Mouse (Mus musculus) 3T3-L1 (cell line): ENCODE measurements around the gene Proca1.
"Not testable (repeated sequence)": the region's sequence is repeated elsewhere in the genome, so short reads cannot be mapped to it uniquely, and the experiment has no call there.

ENCODE experiments used
- DNase-seq: peaks from one replicate; pipeline ENCODE4 v3.0.0-alpha.2; 2015; ENCODE audit warnings: low read depth, low spot score

The Proca1 gene

GRCm38 (mm10) chr11:78182450-78182849 is 10.7 kb upstream of the Proca1 start:
- DNase-seq = no peak

DNA sequence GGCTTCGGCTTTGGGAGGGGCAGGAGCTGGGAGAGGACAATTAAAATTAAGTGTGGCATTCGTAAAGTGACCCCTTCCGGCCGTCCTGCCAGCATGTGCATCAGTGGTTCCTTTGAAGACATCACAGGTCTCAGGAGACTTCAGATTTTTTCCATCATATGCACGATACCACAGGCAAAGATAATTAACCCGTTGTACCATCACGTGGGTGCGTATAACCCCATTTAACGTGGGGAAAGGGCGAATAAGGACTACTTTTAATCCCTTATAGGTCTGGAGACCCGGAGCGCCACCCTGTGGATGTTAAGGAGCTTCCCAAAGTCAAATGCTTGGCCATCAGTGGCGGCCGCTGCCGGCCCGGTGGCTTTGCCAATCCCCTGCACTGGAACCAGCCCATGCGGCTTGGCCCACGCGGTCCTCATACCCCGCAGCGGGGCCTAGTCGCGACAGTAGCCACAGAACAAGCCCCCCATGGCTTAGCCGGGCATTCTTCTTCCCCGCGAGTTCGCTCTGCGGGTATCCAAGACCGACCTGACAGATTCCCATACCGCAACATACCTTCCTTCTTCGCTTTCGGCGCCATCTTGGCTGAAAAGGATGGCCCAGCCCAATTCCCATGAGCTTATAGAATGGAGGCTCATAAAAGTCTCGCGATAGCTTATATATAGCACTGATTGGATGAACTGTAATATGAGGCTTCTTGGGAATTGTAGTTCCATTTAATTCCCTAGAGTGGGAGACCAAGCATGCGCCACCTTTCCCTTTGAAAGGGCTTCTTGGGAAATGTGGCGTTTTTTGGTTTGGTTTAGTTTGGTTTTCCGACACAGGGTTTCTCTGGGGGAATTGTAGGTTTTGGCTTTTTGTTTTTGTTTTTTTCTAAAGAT is 10.0 kb upstream of the Proca1 start, which contains the start of gene Rpl23a:
TSS of gene Rpl23a (minus strand) at position 624 of the 884 bp plus-strand sequence.
- DNase-seq = peak; percentile 98

DNA sequence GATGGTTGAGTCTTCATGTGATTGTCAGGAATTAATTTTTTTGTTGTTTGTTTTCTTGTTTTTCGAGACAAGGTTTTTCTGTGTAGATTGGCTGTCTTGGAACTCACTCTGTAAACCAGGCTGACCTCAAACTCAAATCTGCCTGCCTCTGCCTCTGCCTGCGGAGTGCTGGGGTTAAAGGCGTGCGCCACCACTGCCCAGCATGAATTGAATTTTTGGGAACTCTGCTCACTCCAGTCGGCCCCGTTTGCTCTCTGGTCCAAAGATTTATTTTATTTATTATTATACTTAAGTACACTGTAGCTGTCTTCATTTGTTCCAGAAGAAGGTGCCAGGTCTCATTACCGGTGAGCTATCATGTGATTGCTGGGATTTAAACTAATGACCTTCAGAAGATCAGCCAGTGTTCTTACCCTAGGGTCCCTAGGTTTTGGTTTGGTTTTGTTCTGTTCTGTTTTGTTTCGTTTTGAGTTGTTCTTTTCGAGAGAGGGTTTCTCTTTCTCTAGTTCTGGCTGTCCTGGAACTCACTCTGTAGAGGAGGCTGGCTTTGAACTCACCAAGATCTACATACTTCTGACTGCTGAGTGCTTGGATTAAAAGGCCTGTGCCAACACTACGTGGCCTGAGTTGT is 9.2 kb upstream of the Proca1 start:
- no peak for DNase-seq

DNA sequence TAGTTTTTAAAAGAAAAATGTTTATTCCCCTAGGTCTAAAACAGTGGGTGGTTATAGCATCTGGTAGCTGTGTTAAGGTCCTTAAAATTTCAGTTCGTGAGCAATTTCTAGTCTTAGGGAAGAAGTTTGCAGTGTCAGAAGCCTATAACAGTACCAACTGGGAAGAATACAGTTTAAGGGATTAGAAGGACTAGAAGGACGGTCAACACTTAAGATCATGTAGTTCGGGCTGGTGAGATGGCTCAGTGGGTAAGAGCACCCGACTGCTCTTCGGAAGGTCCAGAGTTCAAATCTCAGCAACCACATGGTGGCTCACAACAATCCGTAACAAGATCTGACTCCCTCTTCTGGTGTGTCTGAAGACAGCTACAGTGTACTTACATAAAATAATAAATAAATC is 8.5 kb upstream of the Proca1 start:
- DNase-seq = not testable (repeated sequence)

DNA sequence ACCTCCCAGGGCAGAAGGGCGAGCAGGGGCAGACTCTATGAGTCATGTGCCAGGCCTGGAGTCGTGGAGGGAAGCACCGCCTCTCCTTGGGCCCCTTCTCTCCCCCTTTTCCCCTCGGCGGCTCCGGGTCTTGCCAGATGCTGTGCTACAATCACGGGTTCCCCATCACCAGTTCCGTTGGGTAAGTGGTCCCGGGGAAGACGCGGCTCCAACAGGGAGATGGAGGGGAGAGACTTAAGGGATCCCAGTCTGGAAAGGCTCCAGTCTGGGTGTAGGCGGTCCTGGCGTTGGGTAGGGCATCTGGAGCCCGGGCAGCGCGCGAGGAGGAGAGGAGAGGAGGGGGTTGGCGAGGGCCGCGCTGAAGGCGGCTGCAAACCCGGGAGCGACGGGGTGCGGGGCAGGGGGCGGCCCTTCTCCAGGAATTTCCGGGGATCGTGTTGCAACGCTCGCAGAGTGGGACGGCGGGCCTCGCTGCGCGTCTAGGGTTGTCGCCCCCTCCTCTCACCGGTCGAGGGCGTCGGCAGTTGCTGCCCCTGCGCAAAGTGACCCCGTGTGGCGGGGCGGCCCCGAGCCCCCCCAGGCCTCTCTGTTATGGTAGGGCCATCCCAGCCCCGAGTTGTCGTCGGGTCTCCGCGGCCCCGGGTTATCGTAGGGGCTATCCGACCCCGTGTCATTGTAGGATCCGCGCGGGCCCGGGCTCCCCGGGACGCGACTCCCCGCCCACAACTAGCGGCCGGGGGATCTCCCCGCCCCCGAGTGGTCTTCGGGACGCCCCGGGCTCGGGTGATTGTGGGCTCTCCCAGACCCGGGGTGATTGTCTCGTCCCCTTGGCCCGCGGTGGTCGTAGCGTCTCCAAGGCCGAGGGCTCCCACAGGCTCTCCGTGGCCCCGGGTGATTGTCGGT is 4.6 kb upstream of the Proca1 start, which contains the start of gene Rab34:
TSS of gene Rab34 (plus strand) at position 100 of the 903 bp plus-strand sequence.
- DNase-seq = peak; percentile 87

DNA sequence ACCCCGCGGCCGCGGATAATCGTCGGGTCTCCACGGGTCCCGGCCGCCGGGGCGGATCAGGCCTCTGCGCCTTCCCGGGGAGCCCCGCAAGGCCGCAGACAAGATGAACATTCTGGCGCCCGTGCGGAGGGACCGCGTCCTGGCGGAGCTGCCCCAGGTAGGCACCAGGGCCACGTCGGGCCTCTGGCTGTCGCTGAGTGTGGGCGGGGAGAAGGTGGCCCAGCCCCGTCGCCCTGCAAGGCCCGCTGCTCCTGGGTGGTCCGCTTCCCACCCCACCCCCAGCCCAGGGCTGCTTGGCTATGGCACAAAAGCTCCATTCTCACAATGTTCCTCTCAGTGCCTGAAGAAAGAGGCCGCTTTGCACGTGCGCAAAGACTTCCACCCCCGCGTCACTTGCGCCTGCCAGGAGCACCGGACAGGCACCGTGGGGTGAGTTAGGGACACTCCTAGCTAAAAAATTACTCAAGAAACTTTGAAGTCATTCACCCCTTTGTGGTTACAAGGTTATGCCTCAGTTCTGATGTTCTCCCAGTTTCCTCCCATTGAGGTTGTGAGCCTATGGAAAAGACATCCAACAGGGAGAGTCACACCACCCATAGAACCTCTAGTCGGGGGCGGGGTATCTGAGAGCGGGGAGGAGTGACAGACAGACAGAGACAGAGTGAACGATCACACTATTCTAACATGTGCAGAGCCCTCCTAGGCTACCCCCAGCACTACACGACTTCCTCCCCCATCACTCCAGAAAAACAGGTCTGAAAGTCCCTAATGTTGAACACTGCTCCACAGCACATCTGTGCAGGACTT is 3.8 kb upstream of the Proca1 start:
- DNase-seq = peak; percentile 76

GRCm38 (mm10) chr11:78190041-78190440 is 3.2 kb upstream of the Proca1 start:
- DNase-seq = peak; percentile 27

GRCm38 (mm10) chr11:78194411-78195100 is 1.4 kb downstream of the Proca1 start:
- DNase-seq = no peak

GRCm38 (mm10) chr11:78195101-78195863 is 2.1 kb downstream of the Proca1 start:
- DNase-seq = no peak

- no peak for DNase-seq
Observed at GRCm38 (mm10) chr11:78202372-78202771, 9.2 kb downstream of the Proca1 start.

DNA sequence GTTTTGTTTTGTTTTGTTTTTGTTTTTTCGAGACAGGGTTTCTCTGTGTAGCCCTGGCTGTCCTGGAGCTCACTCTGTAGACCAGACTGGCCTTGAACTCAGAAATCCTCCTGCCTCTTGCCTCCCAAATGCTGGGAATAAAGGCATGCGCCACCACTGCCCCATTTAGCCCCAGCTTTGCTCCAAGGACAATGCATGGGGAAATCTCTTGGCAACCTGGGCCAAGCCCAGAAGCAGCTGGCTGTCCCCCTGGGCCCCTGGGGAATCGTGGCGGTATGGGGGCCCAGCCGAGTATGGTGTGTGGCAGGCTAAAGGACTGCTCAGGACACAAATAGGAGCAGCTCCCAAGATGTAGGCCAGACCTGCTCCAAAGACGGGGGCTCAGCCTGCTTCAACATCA is 11.1 kb downstream of the Proca1 start:
- no peak for DNase-seq

- DNase-seq = no peak
Observed at GRCm38 (mm10) chr11:78205361-78206206, 12.4 kb downstream of the Proca1 start.

GRCm38 (mm10) chr11:78207190-78207589 is 14.0 kb downstream of the Proca1 start:
- no peak for DNase-seq

GRCm38 (mm10) chr11:78209886-78210285 is 16.7 kb downstream of the Proca1 start:
- no peak for DNase-seq

DNA sequence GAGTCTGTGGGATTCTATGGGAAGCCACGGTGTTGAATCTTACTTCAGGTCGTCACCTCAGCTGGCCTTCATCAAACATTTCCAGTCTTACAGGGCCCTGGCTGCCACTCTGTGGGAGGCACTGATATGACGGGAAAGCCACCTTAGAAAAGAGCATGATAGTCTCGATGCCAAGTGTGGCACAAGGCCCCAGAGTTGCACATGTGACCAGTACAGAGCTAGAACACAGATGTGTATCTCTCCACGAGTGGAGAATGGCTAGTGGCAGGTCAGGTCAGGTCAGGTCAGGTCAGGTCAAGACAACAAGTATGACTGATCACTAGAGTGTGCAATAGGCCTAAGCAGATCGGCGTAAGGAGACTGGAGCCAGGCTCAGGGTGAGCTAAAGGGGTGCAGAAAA is 17.4 kb downstream of the Proca1 start:
- no peak for DNase-seq

DNA sequence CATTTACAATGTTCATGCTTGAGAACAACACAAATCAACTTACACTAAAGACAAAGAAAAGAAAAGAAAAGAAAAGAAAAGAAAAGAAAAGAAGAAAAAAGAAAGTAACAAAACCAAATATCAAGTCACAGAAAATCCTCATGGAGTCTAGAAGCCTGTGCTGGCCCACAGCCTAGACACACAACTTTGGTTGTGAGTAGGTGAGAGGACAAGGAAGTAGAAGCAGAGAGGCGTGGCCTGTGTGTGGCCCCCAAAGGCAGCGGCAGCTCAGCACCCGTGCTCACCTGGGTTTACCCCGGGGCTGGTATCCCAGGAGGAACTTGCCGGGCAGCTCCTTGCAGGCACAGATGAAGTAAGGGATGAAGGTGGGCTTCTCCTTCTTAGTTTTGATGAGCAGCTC is 18.3 kb downstream of the Proca1 start:
- DNase-seq = no peak

GRCm38 (mm10) chr11:78213086-78213817 is 20.1 kb downstream of the Proca1 start:
- no peak for DNase-seq
